Mouse (Mus musculus): ENCODE data around the gene Actr5.

The Actr5 gene

GRCm38 (mm10) chr2:158624718-158625222, at the start of gene Actr5:
Actr5 (plus strand) TSS chr2:158624888.
- DNase-seq, result peak; percentile 88

DNA sequence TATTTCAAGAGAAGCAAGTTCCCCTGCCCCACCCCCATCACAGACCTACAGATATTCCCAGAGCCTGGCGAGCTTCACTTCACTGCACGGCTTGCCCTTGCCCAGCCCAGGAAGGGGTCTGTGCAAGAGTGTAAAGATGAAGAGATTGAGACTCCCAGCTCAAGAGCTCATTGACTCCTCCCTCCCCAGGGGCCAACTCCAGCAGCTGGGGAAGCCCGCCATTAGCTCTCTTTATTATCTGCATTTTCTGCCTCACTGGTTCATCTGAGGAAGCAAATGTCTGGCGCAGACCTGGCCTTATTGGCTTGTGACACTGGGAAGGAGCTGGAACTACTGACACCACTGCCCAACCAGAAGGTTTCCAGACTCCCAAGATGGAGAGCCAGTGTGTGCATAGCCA, 44.7 kb upstream of the Actr5 start:
- no peak for DNase-seq

DNA sequence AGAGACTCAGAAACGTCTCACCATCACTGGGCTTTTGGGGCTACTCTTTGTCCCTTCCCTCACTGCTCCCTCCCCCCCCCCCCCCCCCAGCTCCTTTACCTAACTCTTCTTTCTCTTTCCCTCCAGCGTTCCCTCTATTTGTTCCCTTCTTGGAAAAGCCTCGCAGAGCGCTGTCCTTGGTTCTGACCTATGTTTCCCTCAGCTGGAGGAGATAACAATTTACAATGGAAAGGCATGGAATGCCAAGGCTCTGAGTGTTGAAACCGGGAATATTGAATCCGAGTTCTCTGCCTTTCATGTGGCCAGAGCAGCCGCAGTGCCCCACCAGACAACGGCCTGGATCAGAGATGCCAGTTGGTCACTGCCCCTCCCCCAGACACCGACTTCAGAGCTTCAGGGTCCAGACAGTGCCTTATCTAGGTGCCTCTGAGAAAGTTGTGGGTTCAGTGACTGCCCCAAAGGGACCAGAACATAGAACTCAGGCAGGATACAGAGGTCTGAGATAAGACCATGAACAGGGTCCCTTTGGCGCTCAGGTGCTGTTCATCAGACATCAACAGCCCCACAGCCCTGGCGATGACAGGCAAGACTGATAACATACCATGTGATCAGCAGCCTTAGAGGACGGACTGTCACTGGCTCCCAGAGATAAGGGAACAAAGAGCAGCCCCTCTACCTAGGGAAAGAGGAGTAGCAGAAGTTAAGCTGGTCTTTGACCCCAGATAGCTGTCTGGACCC, 39.9 kb upstream of the Actr5 start:
- no peak for DNase-seq

GRCm38 (mm10) chr2:158588524-158589271, 36.0 kb upstream of the Actr5 start:
- no peak for DNase-seq

GRCm38 (mm10) chr2:158590495-158590894, 34.2 kb upstream of the Actr5 start:
- DNase-seq, result no peak

- DNase-seq, result no peak
These were observed 33.4 kb upstream of the Actr5 start for GRCm38 (mm10) chr2:158591286-158591685.

DNA sequence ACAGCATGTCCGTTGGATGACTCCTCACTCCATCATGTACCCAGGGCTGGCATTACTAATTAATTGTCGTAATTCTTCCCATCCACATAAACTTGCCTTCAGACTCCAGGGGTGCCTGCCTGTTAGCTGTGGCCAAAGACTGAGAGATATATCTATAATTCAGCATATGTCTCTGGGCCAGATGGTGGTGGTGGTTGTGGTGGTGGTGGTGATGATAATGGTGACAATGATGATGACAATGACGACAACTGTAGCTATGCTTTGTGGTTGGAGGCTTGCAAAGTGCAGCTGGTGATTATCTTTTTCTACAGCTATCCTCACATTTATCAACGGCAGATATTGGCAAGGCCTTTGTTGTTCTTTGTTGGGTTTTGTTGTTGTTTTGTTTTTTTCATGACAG, 31.3 kb upstream of the Actr5 start:
- DNase-seq, result no peak

GRCm38 (mm10) chr2:158595103-158595502, 29.6 kb upstream of the Actr5 start:
- no peak for DNase-seq

DNA sequence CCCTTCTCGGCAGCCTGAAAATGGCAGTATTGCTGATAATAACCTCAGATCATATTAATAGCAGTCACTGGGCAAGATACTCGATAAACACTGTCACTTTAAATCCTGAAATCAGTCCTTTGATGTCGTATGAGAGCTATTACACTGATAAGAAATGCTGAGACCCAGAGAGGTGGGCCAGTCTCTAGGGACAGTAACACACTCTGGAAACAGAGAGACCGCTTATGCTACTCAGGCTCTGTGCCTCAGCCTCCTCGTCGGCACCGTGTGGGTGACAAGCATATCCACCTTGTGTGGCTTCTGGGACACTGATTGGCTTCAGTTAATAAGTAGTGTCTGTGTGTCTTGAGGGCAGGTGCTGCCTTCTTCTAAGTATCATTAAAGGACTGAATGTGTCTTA, 29.1 kb upstream of the Actr5 start:
- no peak for DNase-seq

DNA sequence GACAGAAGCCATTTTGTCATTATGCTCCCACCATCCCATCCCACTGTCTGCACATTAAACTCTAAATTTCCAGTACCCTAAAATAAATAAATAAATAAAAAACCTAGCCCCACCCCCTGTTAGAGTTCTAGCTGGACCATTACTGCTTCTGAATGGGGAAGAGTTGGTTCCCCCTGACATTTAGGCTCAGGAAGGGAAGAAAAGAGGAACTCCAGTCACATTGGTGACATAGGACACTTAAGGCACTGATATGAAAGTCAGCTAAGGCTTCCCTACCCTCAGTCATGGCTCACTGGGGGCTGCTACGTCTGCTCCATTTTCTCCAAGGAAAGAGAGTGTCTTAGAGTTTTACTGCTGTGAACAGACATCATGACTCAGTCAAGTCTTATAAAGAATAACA, 27.9 kb upstream of the Actr5 start:
- no peak for DNase-seq

GRCm38 (mm10) chr2:158600517-158600916, 24.2 kb upstream of the Actr5 start:
- no peak for DNase-seq

- DNase-seq, result no peak
These were observed 23.4 kb upstream of the Actr5 start for GRCm38 (mm10) chr2:158601326-158601725.

DNA sequence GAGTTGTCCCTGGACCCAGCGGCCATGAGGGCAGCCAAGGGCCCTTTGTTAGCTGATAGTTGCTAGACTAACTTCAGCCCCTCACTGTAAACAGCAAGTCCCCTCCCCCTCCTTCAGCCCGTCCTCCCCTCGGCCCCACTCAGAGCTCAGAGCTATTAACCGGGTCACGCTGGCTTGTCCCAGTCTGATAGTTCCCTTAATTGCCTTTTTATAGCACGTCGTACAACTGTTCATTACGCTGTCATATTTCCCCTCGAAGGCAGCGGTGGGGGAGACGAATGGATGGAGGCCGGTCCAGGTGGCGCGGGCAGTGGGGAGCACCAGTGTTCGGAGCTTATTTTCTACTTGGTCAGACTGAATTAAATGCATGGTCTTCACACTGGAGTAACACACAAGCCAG, 22.0 kb upstream of the Actr5 start:
- no peak for DNase-seq

GRCm38 (mm10) chr2:158606511-158606964, 18.1 kb upstream of the Actr5 start:
- DNase-seq, result no peak

DNA sequence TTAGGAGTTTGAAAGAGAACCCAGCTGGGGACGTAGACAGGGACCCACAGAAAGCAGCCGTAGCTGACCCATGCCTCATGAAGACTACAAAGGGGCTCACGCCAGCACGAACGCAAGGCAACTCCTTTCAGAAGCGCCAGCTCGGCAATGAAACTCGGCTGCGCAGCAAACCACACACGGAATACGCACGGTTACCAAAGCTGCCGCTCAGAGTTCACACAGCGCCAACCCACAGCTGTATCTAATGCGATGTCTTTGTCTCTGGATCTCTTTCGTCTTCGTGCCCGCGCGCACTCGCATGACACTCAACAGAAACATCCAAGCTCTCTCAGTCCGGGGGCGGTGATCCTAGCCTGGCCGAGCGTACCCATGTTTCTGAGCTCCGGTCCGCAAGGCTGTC, 15.0 kb upstream of the Actr5 start:
- no peak for DNase-seq

GRCm38 (mm10) chr2:158610488-158611325, 14.0 kb upstream of the Actr5 start, which contains the start of gene Slc32a1:
Slc32a1 (plus strand) TSS chr2:158610767.
- DNase-seq, result peak; percentile 20

DNA sequence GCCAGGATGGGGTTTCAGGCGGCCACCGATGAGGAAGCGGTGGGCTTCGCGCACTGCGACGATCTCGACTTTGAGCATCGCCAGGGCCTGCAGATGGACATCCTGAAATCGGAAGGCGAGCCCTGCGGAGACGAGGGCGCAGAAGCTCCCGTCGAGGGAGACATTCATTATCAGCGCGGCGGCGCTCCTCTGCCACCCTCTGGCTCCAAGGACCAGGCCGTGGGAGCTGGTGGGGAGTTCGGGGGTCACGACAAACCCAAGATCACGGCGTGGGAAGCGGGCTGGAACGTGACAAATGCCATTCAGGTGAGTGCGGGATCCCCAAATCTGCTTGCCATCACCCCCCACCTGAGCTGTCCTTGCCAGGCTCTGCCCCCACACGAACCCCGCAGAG, 13.4 kb upstream of the Actr5 start:
- DNase-seq, result no peak

DNA sequence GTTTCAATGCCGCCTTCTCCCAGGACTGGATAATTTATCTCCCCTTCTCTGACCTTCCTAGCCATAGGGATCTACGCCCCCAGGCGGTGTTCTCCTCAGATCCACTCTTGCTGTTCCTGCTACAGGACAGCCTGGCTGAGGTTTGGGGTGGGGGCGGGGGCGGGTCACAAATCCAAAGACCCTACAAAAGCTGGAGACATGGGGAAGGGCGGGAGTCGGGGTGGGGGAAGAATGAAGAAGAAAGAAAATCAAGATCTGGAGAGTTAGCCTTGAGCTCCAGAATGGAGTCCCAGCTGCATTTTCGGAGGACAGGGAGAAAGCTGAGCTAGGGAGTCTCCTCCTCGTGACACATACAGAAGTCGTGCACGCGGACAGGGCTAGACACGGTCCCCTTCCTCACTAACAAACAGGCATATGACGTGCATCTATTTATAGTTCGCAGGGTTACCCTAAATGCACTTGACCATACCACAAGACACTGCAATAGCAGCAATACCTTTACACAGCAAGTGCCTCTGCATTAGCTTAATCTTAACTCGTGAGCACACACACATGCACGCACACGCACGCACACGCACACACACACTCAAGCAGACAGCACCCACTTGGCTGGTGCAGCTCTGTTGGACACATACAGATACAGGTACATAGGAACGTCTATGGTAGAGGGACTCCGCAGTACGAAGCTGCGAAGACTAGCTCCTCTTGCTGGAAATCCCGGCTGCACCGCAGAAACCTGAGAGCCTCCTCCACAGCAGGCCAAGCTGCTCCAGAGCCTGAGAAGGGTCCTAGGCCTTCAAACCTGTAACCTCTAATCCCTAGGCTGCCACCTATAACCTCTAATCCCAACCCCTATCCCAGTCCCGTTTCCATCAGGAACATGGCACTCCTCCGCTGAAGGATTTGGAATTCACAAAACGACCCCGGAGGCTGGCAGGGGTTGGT, 12.7 kb upstream of the Actr5 start:
- DNase-seq, result peak; percentile 29

DNA sequence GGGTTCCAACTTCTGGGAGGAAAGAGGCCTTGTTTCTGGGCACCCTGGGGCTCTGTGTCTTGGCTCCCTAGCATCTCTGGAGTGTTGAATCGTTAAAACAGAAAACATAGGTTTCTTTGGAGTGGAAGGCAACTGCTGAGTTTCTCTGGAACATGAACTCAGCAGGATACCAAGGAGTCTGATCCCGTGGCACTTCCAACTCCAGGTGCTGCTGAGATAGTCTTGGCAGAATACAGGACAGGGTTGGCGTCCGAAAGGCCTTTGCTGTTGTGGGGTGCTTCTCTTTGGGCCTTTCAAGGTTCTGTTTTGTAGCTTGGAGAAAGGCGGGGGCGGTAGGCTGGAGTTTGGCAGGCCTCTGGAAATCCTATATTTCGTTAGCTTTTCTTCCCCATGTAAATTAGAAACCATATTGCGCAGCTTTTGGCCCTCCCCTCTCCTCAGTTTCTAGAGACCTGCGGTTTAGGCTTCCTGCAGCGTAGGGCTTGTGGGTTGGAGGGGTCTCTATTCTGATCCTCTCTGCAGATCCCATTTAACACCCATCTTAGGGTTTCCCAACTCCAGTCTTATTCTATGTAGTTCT, 11.9 kb upstream of the Actr5 start:
- DNase-seq, result peak; percentile 38

- DNase-seq, result peak; percentile 53
These were observed 10.9 kb upstream of the Actr5 start for GRCm38 (mm10) chr2:158613541-158614417.
